Mouse (Mus musculus) embryonic facial prominence, embryonic 14.5 days (tissue): Measurements from ENCODE around the gene Arhgap44. TPM values are rescaled to one million over a fixed set of nuclear protein-coding genes. Genes with fewer than 3 reads are reported as not detected.
A peak's percentile ranks its signal among the peaks of the same experiment; 100 is the strongest.

Experiments
- ATAC-seq: fragments of 200-750 bp; cut with Nextera tagmentation; 2 replicates; pipeline ENCODE4 v1.8.0; 2017; ENCODE audit warnings: low read depth, moderate number of reproducible peaks, moderate TSS enrichment
- DNase-seq: peaks from one replicate; pipeline ENCODE4 v3.0.0-alpha.2; 2015; ENCODE audit warnings: low spot score
- H3K27ac ChIP-seq: fragments of 300-500 bp; sonication (generic); replicated peaks from 2 replicates; pipeline ENCODE4 v1.5.1; 2014; ENCODE audit warnings: low read depth, mild to moderate bottlenecking, low read length, moderate library complexity
- H3K27me3 ChIP-seq: fragments of 300-500 bp; sonication (generic); replicated peaks from 2 replicates; pipeline ENCODE4 v1.6.1; 2014; ENCODE audit warnings: low read length; ENCODE audit not compliant: control insufficient read depth, insufficient read depth
- H3K36me3 ChIP-seq: fragments of 300-500 bp; sonication (generic); 2 replicates; pipeline ENCODE4 v1.6.1; 2014; ENCODE audit warnings: low read length, mixed read lengths; ENCODE audit not compliant: control insufficient read depth, insufficient read depth
- H3K4me1 ChIP-seq: fragments of 300-500 bp; sonication (generic); 2 replicates; pipeline ENCODE4 v1.6.1; 2014; ENCODE audit warnings: antibody characterized with exemption, low read length; ENCODE audit not compliant: control insufficient read depth, insufficient read depth
- H3K4me2 ChIP-seq: fragments of 300-500 bp; sonication (generic); 2 replicates; pipeline ENCODE4 v1.6.1; 2014; ENCODE audit warnings: low read depth, mild to moderate bottlenecking, low read length, moderate library complexity, mixed read lengths
- H3K4me3 ChIP-seq: fragments of 300-500 bp; sonication (generic); 2 replicates; pipeline ENCODE4 v1.5.1; 2014; ENCODE audit warnings: low read depth, mild to moderate bottlenecking, low read length
- H3K9ac ChIP-seq: fragments of 300-500 bp; sonication (generic); 2 replicates; pipeline ENCODE4 v1.6.1; 2014; ENCODE audit warnings: low read depth, mild to moderate bottlenecking, low read length, moderate library complexity, mixed read lengths
- H3K9me3 ChIP-seq: fragments of 300-500 bp; sonication (generic); 2 replicates; pipeline ENCODE4 v1.6.1; 2016; ENCODE audit warnings: low read length; ENCODE audit not compliant: control insufficient read depth
- WGBS: fragments of 180-500 bp; shearing (Covaris S2); extraction: QIAGEN DNeasy Blood & Tissue Kit; methylation state at CpG from one replicate; pipeline ENCODE4 v1.1.7; 2014; 5-methylcytosine and 5-hydroxymethylcytosine counted together
- polyA plus RNA-seq: library from polyadenylated mRNA; unstranded; fragments of >200 nt; fragmentation: Nextera tagmentation; extraction: Ambion mirVana; gene quantifications from 2 replicates; pipeline ENCODE4 v1.2.1, GENCODE M21; 2014

Gene Arhgap44
- polyA plus RNA-seq, 1 experiment from 2014 or later: 8.1 TPM

- H3K9me3 ChIP-seq: no peaks in the 10 kb centered on the region
- H3K9ac ChIP-seq: no peak overlapping the region
- 0 out of 2 replicates have a peak, but pooled peaks have one; percentile 12 for ATAC-seq
- DNase-seq: no peak
- H3K27ac ChIP-seq: no peak overlapping the region
- H3K27me3 ChIP-seq: no peaks in the 10 kb centered on the region
- no peaks in the 10 kb centered on the region for H3K36me3 ChIP-seq
- H3K4me1 ChIP-seq: no peaks in the 10 kb centered on the region
- 53% methylated on average over 7 of the region's 7 CpGs for WGBS
- no peak overlapping the region for H3K4me2 ChIP-seq
- H3K4me3 ChIP-seq: no peak overlapping the region
Observed at GRCm38 (mm10) chr11:65058224-65058908, 104.4 kb downstream of the Arhgap44 start.

GRCm38 (mm10) chr11:65055596-65055995 lies 107.2 kb downstream of the Arhgap44 start:
- DNase-seq (peak; percentile 17), ATAC-seq (no peak)
- H3K4me2 ChIP-seq: no peak overlapping the region
- no peaks in the 10 kb centered on the region for H3K27me3 ChIP-seq
- H3K4me1 ChIP-seq: no peaks in the 10 kb centered on the region
- 69% methylated on average over 7 of the region's 7 CpGs for WGBS
- no peaks in the 10 kb centered on the region for H3K36me3 ChIP-seq
- H3K4me3 ChIP-seq: no peak overlapping the region
- no peak overlapping the region for H3K27ac ChIP-seq
- no peaks in the 10 kb centered on the region for H3K9me3 ChIP-seq
- H3K9ac ChIP-seq: no peak overlapping the region

GRCm38 (mm10) chr11:65054216-65054615 lies 108.5 kb downstream of the Arhgap44 start:
- Histone ChIP-seq H3K27ac (no peak overlapping the region), H3K4me2 (no peak overlapping the region), H3K9ac (no peak overlapping the region), H3K4me1 (peaks cover 6% of the 10 kb centered on the region; the same call in 1 of the 2 replicates), H3K9me3 (no peaks in the 10 kb centered on the region), H3K27me3 (no peaks in the 10 kb centered on the region), H3K36me3 (no peaks in the 10 kb centered on the region), H3K4me3 (no peak overlapping the region)
- WGBS: 70% methylated on average over 5 of the region's 5 CpGs
- no peak for ATAC-seq
- DNase-seq: no peak

GRCm38 (mm10) chr11:65050819-65051218 lies 111.9 kb downstream of the Arhgap44 start:
- no peak overlapping the region for H3K9ac ChIP-seq
- no peaks in the 10 kb centered on the region for H3K9me3 ChIP-seq
- ATAC-seq (no peak), DNase-seq (no peak)
- no peaks in the 10 kb centered on the region for H3K36me3 ChIP-seq
- H3K4me2 ChIP-seq: no peak overlapping the region
- no peak overlapping the region for H3K4me3 ChIP-seq
- peaks cover 6% of the 10 kb centered on the region; the same call in 1 of the 2 replicates for H3K4me1 ChIP-seq
- H3K27me3 ChIP-seq: no peaks in the 10 kb centered on the region
- 76% methylated on average over 5 of the region's 5 CpGs for WGBS
- H3K27ac ChIP-seq: no peak overlapping the region

GRCm38 (mm10) chr11:65049090-65049489 lies 113.7 kb downstream of the Arhgap44 start:
- ATAC-seq (peak; percentile 63), DNase-seq (no peak)
- H3K9me3 ChIP-seq: no peaks in the 10 kb centered on the region
- H3K27ac ChIP-seq: peak overlapping the region; percentile 8; the same call in 1 of the 2 replicates
- WGBS: 53% methylated on average over 7 of the region's 7 CpGs
- no peaks in the 10 kb centered on the region for H3K27me3 ChIP-seq
- H3K9ac ChIP-seq: no peak overlapping the region
- no peaks in the 10 kb centered on the region for H3K36me3 ChIP-seq
- peaks cover 6% of the 10 kb centered on the region; the same call in 1 of the 2 replicates for H3K4me1 ChIP-seq
- no peak overlapping the region for H3K4me3 ChIP-seq
- no peak overlapping the region for H3K4me2 ChIP-seq

GRCm38 (mm10) chr11:65040556-65040955 lies 122.2 kb downstream of the Arhgap44 start:
- Histone ChIP-seq H3K27ac (no peak overlapping the region), H3K9ac (no peak overlapping the region), H3K36me3 (no peaks in the 10 kb centered on the region), H3K9me3 (no peaks in the 10 kb centered on the region), H3K4me2 (no peak overlapping the region), H3K4me3 (no peak overlapping the region), H3K27me3 (no peaks in the 10 kb centered on the region), H3K4me1 (peaks cover 6% of the 10 kb centered on the region; the same call in 1 of the 2 replicates)
- no peak for ATAC-seq
- 85% methylated on average over 6 of the region's 6 CpGs for WGBS
- no peak for DNase-seq

GRCm38 (mm10) chr11:65039517-65040095 lies 123.2 kb downstream of the Arhgap44 start:
- Histone ChIP-seq H3K4me1 (peaks cover 6% of the 10 kb centered on the region; the same call in 1 of the 2 replicates), H3K27me3 (no peaks in the 10 kb centered on the region), H3K36me3 (no peaks in the 10 kb centered on the region), H3K4me2 (no peak overlapping the region), H3K4me3 (no peak overlapping the region), H3K9me3 (no peaks in the 10 kb centered on the region), H3K9ac (0 out of 2 replicates have a peak overlapping the region, but pooled peaks have one; percentile 6), H3K27ac (no peak overlapping the region; the same call in 1 of the 2 replicates)
- ATAC-seq (no peak), DNase-seq (peak; percentile 33)
- 50% methylated on average over 12 of the region's 12 CpGs for WGBS

- peaks cover 6% of the 10 kb centered on the region; the same call in 1 of the 2 replicates for H3K4me1 ChIP-seq
- DNase-seq (peak; percentile 10), ATAC-seq (no peak)
- no peak overlapping the region for H3K9ac ChIP-seq
- H3K4me3 ChIP-seq: no peak overlapping the region
- WGBS: 33% methylated on average over 2 of the region's 2 CpGs
- H3K4me2 ChIP-seq: no peak overlapping the region
- no peaks in the 10 kb centered on the region for H3K36me3 ChIP-seq
- H3K27me3 ChIP-seq: no peaks in the 10 kb centered on the region
- no peaks in the 10 kb centered on the region for H3K9me3 ChIP-seq
- no peak overlapping the region for H3K27ac ChIP-seq
Observed at GRCm38 (mm10) chr11:65038996-65039395, 123.8 kb downstream of the Arhgap44 start.
